Mouse (Mus musculus): ENCODE results near the gene Ndrg3. TPM values are rescaled to one million over a fixed set of nuclear protein-coding genes. Genes with fewer than 3 reads are reported as not detected.
"Not testable (repeated sequence)": the region's sequence is repeated elsewhere in the genome, so short reads cannot be mapped to it uniquely, and the experiment has no call there.

The Ndrg3 gene
- polyA plus RNA-seq, 1 experiment from 2014 or later = 39.5 TPM

- no peak overlapping the region for H3K4me3 ChIP-seq (replicated peaks)
- H3K4me1 ChIP-seq = no peaks in the 10 kb centered on the region
- no peaks in the 10 kb centered on the region for H3K9me3 ChIP-seq
- H3K27ac ChIP-seq = no peak overlapping the region
- WGBS = 69% methylated on average over 3 of the region's 3 CpGs
- H3K27me3 ChIP-seq (replicated peaks) = no peaks in the 10 kb centered on the region
- no peak overlapping the region for H3K9ac ChIP-seq
- no peaks in the 10 kb centered on the region for H3K36me3 ChIP-seq
- H3K4me2 ChIP-seq = no peak overlapping the region
- no peak for ATAC-seq (ENCODE audit: insufficient read depth, low FRiP score, low read depth)
These were observed 76.3 kb downstream of the Ndrg3 start for GRCm38 (mm10) chr2:156915559-156915958.

- Histone ChIP-seq H3K9ac (no peak overlapping the region), H3K27ac (no peak overlapping the region), H3K4me1 (no peaks in the 10 kb centered on the region), H3K9me3 (no peaks in the 10 kb centered on the region), H3K27me3 (replicated peaks) (no peaks in the 10 kb centered on the region), H3K4me3 (replicated peaks) (no peak overlapping the region), H3K4me2 (no peak overlapping the region), H3K36me3 (no peaks in the 10 kb centered on the region)
- WGBS = 58% methylated on average over 5 of the region's 5 CpGs
- ATAC-seq (ENCODE audit: insufficient read depth, low FRiP score, low read depth) = no peak
These were observed 78.7 kb downstream of the Ndrg3 start for GRCm38 (mm10) chr2:156913191-156913590.

- not testable (repeated sequence) for H3K4me1 ChIP-seq; H3K36me3 ChIP-seq; H3K4me2 ChIP-seq; ATAC-seq (ENCODE audit: insufficient read depth, low FRiP score, low read depth); H3K4me3 ChIP-seq (replicated peaks); H3K27me3 ChIP-seq (replicated peaks); H3K9me3 ChIP-seq; H3K27ac ChIP-seq; H3K9ac ChIP-seq
- WGBS = 31% methylated on average over 4 of the region's 4 CpGs
These were observed 85.9 kb downstream of the Ndrg3 start for GRCm38 (mm10) chr2:156905931-156906330.

- Histone ChIP-seq H3K36me3 (no peaks in the 10 kb centered on the region), H3K9me3 (no peaks in the 10 kb centered on the region), H3K4me1 (no peaks in the 10 kb centered on the region), H3K4me3 (replicated peaks) (no peak overlapping the region), H3K27ac (no peak overlapping the region), H3K4me2 (no peak overlapping the region), H3K27me3 (replicated peaks) (no peaks in the 10 kb centered on the region), H3K9ac (no peak overlapping the region)
- ATAC-seq (ENCODE audit: insufficient read depth, low FRiP score, low read depth) = no peak
- WGBS = 17% methylated on average over 6 of the region's 6 CpGs
These were observed 86.7 kb downstream of the Ndrg3 start for GRCm38 (mm10) chr2:156904976-156905717.

- Histone ChIP-seq H3K9ac (no peak overlapping the region), H3K4me1 (no peaks in the 10 kb centered on the region), H3K36me3 (no peaks in the 10 kb centered on the region), H3K4me2 (no peak overlapping the region), H3K27ac (no peak overlapping the region), H3K9me3 (no peaks in the 10 kb centered on the region), H3K4me3 (replicated peaks) (no peak overlapping the region), H3K27me3 (replicated peaks) (no peaks in the 10 kb centered on the region)
- 33% methylated on average over 2 of the region's 2 CpGs for WGBS
- no peak for ATAC-seq (ENCODE audit: insufficient read depth, low FRiP score, low read depth)
These were observed 88.5 kb downstream of the Ndrg3 start for GRCm38 (mm10) chr2:156903367-156903766.

GRCm38 (mm10) chr2:156902411-156902810 lies 89.4 kb downstream of the Ndrg3 start:
- H3K4me1 ChIP-seq; H3K27me3 ChIP-seq (replicated peaks); H3K36me3 ChIP-seq; H3K27ac ChIP-seq; H3K4me2 ChIP-seq; H3K9me3 ChIP-seq; ATAC-seq (ENCODE audit: insufficient read depth, low FRiP score, low read depth); H3K4me3 ChIP-seq (replicated peaks); H3K9ac ChIP-seq: not testable (repeated sequence)
- 67% methylated on average over 4 of the region's 4 CpGs for WGBS

- no peaks in the 10 kb centered on the region for H3K4me1 ChIP-seq
- H3K27ac ChIP-seq = no peak overlapping the region
- H3K36me3 ChIP-seq = no peaks in the 10 kb centered on the region
- ATAC-seq (ENCODE audit: insufficient read depth, low FRiP score, low read depth) = no peak
- no peak overlapping the region for H3K4me3 ChIP-seq (replicated peaks)
- 64% methylated on average over 6 of the region's 6 CpGs for WGBS
- no peak overlapping the region for H3K9ac ChIP-seq
- no peaks in the 10 kb centered on the region for H3K9me3 ChIP-seq
- no peak overlapping the region for H3K4me2 ChIP-seq
- no peaks in the 10 kb centered on the region for H3K27me3 ChIP-seq (replicated peaks)
These were observed 90.0 kb downstream of the Ndrg3 start for GRCm38 (mm10) chr2:156901883-156902282.

GRCm38 (mm10) chr2:156901344-156901743 lies 90.5 kb downstream of the Ndrg3 start:
- H3K9ac ChIP-seq = no peak overlapping the region
- H3K9me3 ChIP-seq = no peaks in the 10 kb centered on the region
- no peak overlapping the region for H3K27ac ChIP-seq
- no peaks in the 10 kb centered on the region for H3K36me3 ChIP-seq
- 72% methylated on average over 2 of the region's 2 CpGs for WGBS
- H3K4me2 ChIP-seq = no peak overlapping the region
- H3K4me1 ChIP-seq = no peaks in the 10 kb centered on the region
- H3K27me3 ChIP-seq (replicated peaks) = no peaks in the 10 kb centered on the region
- no peak overlapping the region for H3K4me3 ChIP-seq (replicated peaks)
- ATAC-seq (ENCODE audit: insufficient read depth, low FRiP score, low read depth) = no peak

- no peak for ATAC-seq (ENCODE audit: insufficient read depth, low FRiP score, low read depth)
- WGBS = 66% methylated on average over 4 of the region's 4 CpGs
- no peak overlapping the region for H3K27ac ChIP-seq
- H3K27me3 ChIP-seq (replicated peaks) = no peaks in the 10 kb centered on the region
- no peaks in the 10 kb centered on the region for H3K9me3 ChIP-seq
- H3K4me3 ChIP-seq (replicated peaks) = no peak overlapping the region
- no peak overlapping the region for H3K9ac ChIP-seq
- H3K4me1 ChIP-seq = no peaks in the 10 kb centered on the region
- H3K4me2 ChIP-seq = no peak overlapping the region
- H3K36me3 ChIP-seq = no peaks in the 10 kb centered on the region
These were observed 92.7 kb downstream of the Ndrg3 start for GRCm38 (mm10) chr2:156899184-156899583.

- Histone ChIP-seq H3K4me1 (no peaks in the 10 kb centered on the region), H3K9me3 (no peaks in the 10 kb centered on the region), H3K9ac (no peak overlapping the region), H3K4me2 (no peak overlapping the region), H3K27me3 (replicated peaks) (no peaks in the 10 kb centered on the region), H3K4me3 (replicated peaks) (no peak overlapping the region), H3K27ac (no peak overlapping the region), H3K36me3 (no peaks in the 10 kb centered on the region)
- no peak for ATAC-seq (ENCODE audit: insufficient read depth, low FRiP score, low read depth)
- WGBS = 55% methylated on average over 4 of the region's 4 CpGs
These were observed 93.5 kb downstream of the Ndrg3 start for GRCm38 (mm10) chr2:156898374-156898773.

- no peaks in the 10 kb centered on the region for H3K4me1 ChIP-seq
- no peaks in the 10 kb centered on the region for H3K9me3 ChIP-seq
- H3K36me3 ChIP-seq = no peaks in the 10 kb centered on the region
- no peak for ATAC-seq (ENCODE audit: insufficient read depth, low FRiP score, low read depth)
- no peak overlapping the region for H3K4me3 ChIP-seq (replicated peaks)
- H3K27ac ChIP-seq = no peak overlapping the region
- no peak overlapping the region for H3K4me2 ChIP-seq
- no peak overlapping the region for H3K9ac ChIP-seq
- WGBS = 78% methylated on average over 9 of the region's 9 CpGs
- H3K27me3 ChIP-seq (replicated peaks) = no peaks in the 10 kb centered on the region
These were observed 94.8 kb downstream of the Ndrg3 start for GRCm38 (mm10) chr2:156897034-156897433.

GRCm38 (mm10) chr2:156896384-156896914 lies 95.4 kb downstream of the Ndrg3 start:
- Histone ChIP-seq H3K27ac (no peak overlapping the region), H3K27me3 (replicated peaks) (no peaks in the 10 kb centered on the region), H3K9ac (no peak overlapping the region), H3K9me3 (no peaks in the 10 kb centered on the region), H3K4me1 (no peaks in the 10 kb centered on the region), H3K4me2 (no peak overlapping the region), H3K4me3 (replicated peaks) (no peak overlapping the region), H3K36me3 (no peaks in the 10 kb centered on the region)
- ATAC-seq (ENCODE audit: insufficient read depth, low FRiP score, low read depth) = no peak
- 64% methylated on average over 9 of the region's 9 CpGs for WGBS

All from stomach, embryonic 15.5 days (tissue).